Mouse (Mus musculus) layer of hippocampus, adult 2 months (tissue): ENCODE results near the gene Gng7. TPM values are rescaled to one million over a fixed set of nuclear protein-coding genes. Genes with fewer than 3 reads are reported as not detected.

ENCODE experiments used
- DNase-seq, 2 experiments: peaks; one replicate each; pipeline ENCODE4 v3.0.0; 2022; ENCODE audit warnings: low spot score in 2 of 2
- H3K27ac ChIP-seq: fragments of 200-600 bp; 2 replicates; pipeline ENCODE4 v1.8.1; 2022
- H3K4me3 ChIP-seq: fragments of 200-600 bp; 2 replicates; pipeline ENCODE4 v1.8.1; 2022; ENCODE audit warnings: mild to moderate bottlenecking
- CTCF ChIP-seq: fragments of 200-600 bp; conservative IDR thresholded peaks from 2 replicates; pipeline ENCODE4 v1.8.1; 2022; ENCODE audit warnings: antibody characterized with exemption, mild to moderate bottlenecking, moderate library complexity
- total RNA-seq, 2 experiments: library from RNA; stranded (reverse); gene quantifications; 2 replicates each; pipeline ENCODE4 v1.2.3; 2021

Gene Gng7
- total RNA-seq, 2 experiments from 2014 or later: 161 to 176 TPM

DNA sequence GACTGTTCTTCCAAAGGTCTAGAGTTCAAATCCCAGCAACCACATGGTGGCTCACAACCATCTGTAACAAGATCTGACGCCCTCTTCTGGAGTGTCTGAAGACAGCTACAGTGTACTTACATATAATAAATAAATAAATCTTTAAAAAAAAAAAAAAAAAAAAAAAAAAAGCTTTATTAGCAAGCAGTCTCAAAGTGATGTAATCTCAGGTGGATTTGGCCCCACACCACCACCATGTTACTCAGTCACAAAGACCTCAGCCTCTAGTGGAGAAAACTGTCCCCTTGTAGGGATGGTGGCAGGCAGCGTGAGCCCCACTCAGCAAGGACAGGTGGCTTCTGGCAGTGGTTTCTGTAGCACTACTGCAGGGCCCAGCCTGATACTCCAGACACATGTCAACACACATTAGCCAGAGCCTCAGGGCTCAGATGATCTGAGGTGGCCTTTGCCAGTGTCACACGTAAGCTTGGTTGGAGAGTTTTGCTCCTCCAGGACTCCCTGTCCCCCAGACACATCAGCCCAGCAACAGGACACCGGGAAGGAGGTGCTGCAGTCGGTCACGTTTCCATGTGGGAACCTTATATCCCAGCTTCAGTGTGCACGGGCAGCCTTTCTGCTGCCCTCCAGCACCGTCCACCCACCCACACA is 101.3 kb downstream of the Gng7 start:
- no peak overlapping the region for H3K27ac ChIP-seq
- no peak overlapping the region for H3K4me3 ChIP-seq
- DNase-seq: no peak
- TF ChIP-seq CTCF: no peak

DNA sequence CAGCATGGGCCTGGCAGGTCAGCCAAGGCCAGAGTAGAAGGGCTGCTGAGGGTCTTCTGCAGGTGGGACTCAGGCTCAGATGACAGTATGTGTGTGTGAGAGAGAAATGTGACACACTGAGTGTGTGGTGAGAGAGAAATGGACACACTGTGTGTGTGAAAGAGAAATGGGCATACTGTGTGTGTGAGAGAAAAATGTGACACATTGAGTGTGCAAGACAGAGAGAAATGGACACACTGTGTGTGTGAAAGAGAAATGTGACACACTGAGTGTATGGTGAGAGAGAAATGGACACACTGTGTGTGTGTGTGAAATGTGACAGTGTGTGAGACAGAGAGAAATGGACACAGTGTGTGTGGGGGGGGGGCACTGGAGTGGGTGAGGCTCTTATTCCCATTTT is 102.9 kb downstream of the Gng7 start:
- no peak for DNase-seq
- Histone ChIP-seq H3K4me3 (no peak overlapping the region), H3K27ac (no peak overlapping the region)
- TF ChIP-seq CTCF: no peak

DNA sequence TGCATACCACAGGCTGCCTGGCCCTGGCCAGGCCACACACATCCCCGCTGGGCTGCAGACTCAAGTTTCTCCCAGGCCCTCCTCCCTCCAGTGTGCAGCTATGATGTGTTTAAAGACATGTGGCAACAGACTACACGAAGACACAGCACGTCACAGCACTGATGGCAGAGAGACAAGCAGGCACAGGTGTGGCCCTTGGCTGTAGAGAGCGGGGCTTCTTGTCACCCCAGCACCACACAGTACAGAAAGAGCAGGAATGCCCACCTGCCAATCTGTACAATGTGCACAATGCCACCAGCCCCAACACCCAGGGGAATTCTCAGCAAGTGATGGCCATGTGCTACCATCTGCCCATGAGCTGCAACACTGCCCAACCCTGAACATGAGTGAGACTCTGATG is 103.4 kb downstream of the Gng7 start:
- TF ChIP-seq CTCF: no peak
- no peak for DNase-seq
- H3K4me3 ChIP-seq: no peak overlapping the region
- no peak overlapping the region for H3K27ac ChIP-seq

DNA sequence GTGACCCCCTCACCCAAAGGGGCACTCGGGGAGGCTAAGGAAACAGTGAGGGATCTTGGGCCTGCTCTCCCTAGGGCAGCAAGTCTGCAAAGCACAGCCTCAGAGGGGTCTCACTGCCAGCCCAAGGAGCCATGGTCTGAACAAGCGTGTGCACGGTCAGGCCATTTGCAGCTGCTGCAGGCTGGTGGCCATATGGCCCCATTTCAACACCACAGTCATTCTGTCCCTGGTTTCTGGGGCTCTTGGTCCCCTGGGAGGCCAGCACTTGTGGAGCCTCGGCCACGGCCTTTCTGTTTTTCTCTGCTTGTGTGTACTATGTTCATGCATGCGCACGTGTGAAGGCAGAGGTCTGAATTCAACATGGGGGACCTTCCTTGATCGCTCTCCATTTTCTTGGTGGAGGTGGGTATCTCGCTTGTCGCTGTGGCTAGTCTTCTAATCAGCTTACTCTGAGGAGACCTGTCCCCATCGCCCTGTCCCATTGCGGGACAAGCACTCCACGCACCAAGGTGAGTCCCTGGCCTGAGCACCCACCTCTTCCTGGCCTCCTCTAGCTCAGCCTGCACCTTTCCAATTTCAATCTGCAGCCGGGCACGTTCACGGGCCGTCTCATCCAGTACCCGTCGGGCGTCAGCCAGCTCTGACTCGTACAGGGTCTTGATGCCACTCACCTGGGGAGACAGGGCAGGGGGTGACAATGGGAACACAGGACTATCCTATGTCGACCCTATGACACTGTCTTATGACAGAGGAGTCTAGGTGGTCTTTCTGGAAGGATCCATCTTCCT is 105.2 kb downstream of the Gng7 start:
- no peak for DNase-seq
- Histone ChIP-seq H3K27ac (no peak overlapping the region), H3K4me3 (no peak overlapping the region)
- TF ChIP-seq CTCF: no peak

DNA sequence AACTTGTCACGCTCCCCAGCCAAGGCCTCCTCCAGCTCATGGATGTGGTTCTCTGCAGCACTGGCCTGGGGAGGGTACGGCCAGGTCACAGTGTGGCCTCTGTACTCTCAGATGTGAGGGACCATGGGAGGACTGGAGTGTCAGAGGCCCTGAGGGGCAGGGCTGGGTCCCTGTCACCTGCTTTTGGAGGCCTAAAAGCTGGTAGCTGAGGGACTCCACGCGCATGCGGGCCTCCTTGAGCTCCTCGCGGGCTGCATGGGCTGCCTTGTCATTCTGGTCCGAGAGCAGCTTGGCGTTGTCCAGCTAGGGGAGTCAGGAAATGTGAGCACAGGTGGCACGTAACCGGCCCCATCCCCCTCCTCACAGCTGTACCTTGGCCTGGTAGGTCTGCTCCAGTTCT is 110.0 kb downstream of the Gng7 start:
- no peak for DNase-seq
- no peak overlapping the region for H3K27ac ChIP-seq
- no peak for TF ChIP-seq CTCF
- no peak overlapping the region for H3K4me3 ChIP-seq

DNA sequence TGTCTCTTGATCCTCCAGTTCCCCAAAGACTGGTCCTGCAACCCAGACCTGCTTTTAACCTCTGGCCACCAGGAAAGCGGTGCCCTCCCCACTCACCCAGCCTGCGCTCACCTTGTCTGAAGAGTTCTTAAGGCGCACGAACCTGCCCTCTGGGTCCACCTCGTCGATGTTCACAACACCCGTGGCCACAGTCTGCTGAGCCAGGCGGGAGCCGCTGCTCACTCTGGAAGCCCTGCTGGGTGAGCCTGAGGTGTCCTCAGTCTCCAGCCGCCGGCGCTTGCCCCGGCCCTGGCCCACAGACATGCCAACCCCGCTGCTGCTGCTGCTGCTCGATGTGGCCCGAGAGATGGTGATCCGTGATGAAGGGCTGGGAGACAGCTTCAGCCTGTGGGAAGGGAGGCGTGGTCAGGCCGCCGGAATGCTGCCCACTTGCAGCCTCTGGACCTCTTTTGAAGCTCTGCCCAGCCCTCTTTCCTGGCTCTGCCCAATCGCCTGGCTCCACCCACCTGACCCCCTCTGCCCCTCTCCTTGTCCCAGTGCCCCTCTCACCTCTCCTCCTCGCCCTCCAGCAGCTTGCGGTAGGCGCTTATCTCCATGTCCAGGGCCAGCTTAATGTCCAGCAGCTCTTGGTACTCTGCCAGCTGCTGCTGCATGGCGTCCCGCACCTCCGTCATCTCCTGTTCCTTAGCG is 110.6 kb downstream of the Gng7 start:
- H3K4me3 ChIP-seq: no peak overlapping the region
- DNase-seq: no peak
- no peak overlapping the region for H3K27ac ChIP-seq
- TF ChIP-seq CTCF: no peak

DNA sequence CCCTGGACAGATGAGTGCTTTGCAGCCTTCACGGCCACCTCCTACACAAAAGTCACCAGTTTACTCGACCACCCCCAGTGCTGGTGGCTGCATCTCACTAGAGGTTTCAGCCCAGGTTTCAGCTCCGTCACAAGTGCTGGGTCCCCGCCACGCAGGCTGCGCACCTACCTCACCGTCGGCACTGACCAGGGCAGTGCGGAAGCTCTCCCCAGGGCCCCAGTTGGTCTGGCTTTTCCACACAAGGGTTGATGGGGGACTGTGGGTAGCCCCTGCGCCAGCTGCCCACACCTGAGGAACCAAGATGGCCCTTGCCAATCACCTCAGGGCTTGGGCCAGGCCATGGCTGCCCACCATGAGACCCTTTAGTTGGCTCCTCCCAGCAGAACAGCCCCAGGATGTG is 111.5 kb downstream of the Gng7 start:
- Histone ChIP-seq H3K27ac (no peak overlapping the region), H3K4me3 (no peak overlapping the region)
- DNase-seq: no peak
- TF ChIP-seq CTCF: no peak

DNA sequence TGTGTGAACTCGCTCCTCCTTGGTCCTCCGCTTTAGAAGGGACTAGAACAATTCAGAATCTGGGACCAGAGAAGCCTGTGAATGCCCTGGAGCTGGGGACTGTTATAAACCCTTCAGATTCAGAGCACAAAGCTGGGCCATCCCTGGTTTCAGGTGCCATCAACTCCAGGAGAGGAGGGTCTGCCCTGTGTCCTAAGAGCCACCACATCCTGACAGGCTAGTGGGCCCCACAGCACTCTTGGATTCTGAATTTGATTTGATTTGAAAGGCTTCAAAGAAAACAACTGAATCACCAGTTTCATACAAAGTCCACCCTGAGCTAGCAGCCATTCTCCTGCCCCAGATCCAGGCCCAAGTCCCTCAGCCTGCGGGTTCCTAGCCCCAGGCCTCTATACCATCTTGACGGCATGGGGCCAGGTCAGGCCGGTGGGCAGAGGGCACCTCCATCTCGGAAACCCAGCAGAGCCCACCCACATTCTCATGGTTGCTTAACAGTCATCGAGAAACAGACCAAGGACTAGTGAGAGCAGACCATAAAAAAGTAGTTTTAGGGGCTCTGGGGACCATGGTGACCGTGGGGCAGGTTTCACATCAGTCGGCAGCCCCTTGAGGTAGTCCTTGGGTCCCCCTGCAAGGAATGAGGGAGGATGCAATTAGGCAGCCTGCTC is 112.3 kb downstream of the Gng7 start:
- no peak for DNase-seq
- TF ChIP-seq CTCF: no peak
- no peak overlapping the region for H3K27ac ChIP-seq
- H3K4me3 ChIP-seq: no peak overlapping the region

DNA sequence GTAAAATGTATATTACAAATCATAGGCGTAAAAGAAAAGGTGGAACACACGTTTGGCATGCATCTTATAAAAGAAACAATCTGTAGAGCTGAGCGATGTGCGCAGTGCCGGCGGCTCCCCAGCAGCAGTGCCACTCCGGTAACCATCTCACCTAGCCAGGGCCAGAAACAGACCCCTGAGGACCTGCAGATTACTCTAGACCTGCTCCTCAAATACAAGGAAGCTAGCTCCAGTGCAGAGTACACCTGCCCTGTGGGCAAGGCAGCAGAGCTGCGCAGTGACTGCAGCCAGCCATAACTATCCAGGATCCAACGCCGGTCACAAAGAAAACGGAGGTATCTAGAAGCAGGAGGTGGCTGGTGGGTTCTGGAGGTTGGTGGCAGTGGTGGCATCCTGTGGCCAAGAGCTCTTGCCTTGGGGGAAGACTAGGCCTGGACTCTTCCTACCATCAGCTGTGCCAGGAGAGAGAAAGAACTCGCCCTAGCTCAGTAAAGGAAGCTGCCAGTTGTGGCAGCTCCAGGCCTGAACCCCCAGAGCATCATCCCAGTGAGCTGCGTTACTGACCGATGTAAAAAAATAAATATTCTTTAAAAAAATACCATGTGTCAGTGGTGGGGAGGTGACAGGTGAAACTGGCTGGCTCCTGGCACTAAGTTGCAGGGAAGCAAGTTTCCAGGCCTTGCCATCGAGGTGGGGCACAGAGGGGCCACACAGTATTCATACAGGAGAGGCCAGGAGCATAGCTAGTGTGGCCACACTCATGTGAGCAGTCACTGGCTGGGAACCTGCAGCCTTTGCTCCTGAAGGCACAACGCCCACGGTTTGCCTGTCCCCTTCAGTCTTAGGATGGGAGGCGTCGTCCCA is 113.1 kb downstream of the Gng7 start:
- peak overlapping the region; percentile 82 for H3K27ac ChIP-seq
- TF ChIP-seq CTCF: no peak
- H3K4me3 ChIP-seq: peak overlapping the region; percentile 48
- no peak for DNase-seq

DNA sequence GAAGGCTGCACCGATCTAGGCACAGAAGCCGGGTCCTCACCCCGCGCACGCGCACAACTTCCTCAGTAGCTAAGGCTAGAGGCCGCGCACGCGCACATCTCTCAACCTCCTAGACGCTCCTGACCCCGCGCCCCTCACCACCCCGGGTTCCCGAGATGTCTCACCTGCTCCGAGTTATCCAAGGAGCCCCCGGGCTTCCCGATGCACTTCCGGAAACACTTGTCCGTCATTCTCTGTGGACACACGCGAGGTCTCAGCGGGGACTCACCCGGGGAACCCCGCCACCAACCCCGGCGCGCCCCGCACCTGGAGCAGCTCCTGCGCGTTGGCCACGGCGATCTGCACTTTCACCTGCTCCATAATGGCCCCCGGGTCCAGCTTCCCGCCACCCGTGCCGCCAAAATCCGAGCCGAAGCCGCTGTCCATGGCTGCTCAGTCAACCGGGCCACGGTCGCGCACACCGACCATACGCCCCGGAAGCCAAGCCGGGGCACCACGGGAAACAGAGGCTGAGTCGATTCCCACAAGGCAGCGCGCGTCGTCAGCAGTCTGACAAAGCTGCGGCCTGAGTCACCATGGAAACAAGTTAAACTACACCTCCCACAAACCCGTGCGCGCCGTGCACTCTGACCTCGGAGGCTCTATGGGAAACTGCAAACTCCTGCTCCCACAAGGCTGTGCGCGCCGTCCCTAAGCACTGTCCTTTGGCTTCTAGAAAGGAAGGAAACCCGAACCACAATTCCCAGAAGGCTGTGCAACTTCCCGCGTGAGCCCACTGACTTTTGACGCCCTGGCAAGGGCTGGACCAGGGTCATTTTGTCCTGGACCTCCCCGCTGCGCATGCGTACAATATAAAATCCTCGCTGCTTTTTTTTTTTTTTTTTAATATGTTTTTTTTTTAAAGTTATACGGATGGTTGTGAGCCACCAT is 114.2 kb downstream of the Gng7 start, which contains the start of gene Timm13:
TSS of gene Timm13 (minus strand) at position 652 of the 930 bp plus-strand sequence.
- peak within 1 kb of the TSS; percentile 94 for H3K4me3 ChIP-seq
- DNase-seq: peak; percentile 98 to 99
- TF ChIP-seq CTCF: no peak
- H3K27ac ChIP-seq: peak within 1 kb of the TSS; percentile 97
